Mouse (Mus musculus): ENCODE data around the gene Ptov1.

DNA sequence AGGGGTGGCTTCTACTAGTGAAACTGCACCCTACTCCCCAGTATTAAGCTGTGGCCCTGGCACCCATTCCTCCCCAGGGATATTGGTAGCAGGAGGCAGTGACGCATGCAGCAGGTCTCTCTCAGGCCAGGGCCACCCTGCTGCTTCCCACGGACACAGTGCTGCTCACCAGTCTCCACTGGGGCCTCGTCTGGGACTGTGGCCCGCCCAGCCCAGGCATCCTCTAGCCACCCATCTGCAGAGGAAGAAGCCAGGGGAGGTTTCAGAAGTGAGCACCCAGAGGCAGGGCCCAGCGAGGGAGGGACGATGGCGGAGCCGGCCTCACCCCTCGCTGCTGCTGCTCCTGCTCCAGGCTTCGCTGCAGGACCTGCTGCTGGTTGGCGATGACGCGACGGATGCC is 6.4 kb downstream of the Ptov1 start:
- TF ChIP-seq POLR2A (IDR thresholded peaks at IDR 0.05; ENCODE audit: control insufficient read depth, low read depth, low read length) (no peak), CTCF (IDR thresholded peaks at IDR 0.05; ENCODE audit: control insufficient read depth, insufficient read depth, insufficient replicate concordance, low read depth, low read length) (no peak)
